Mouse (Mus musculus) lung, postnatal 36 days (tissue): ENCODE results near the gene Areg.

Source experiments
- DNase-seq: peaks from one replicate; pipeline ENCODE4 v3.0.0; 2022; ENCODE audit warnings: mixed read lengths

The Areg gene

DNA sequence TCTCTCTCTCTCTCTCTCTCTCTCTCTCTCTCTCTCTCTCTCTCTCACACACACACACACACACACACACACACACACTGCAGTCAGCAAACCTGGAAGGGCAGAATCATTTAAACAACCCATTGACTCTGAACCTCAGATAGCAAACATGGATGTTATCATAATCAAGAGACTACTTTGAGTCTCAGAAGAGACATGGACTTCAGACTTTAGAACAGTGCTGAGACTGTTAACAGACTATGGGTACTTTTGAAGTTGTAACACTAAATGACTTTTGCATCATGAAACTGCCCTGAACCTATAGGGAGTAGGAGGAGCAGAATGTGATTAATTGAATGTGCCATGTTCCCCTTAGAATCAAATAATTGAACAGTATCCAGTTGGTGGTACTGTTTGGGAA lies 37.0 kb downstream of the Areg start:
- DNase-seq: no peak

DNA sequence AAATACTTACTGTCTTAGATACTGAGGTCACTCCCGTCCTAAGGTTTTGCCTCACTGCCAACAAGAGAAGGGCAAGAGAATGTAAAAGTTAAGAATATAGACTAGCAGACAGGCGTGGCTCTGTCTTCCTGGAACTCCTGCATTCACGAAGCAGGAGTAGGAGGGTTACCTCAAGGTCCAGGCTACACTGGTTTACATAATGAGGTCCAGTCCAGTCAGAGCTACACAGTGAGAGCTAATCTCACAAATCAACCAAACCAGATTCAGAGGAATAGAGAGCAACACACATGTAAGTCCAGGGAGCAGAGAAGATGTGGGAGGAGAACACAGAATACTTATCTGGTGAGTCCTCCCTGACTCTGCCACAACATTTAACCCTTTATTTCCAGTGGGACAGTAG lies 55.2 kb downstream of the Areg start:
- no peak for DNase-seq
